Mouse (Mus musculus) liver, embryonic 14.5 days (tissue): ENCODE results near the gene Kmt2b.

Experiments
- CTCF ChIP-seq: IDR thresholded peaks from 2 replicates; pipeline ENCODE4 v1.5.1; 2016; ENCODE audit warnings: antibody characterized with exemption, low read depth, control low read depth
- EP300 ChIP-seq: IDR thresholded peaks from 2 replicates; pipeline ENCODE4 v1.6.1; 2016; ENCODE audit warnings: antibody characterized with exemption, low read depth

GRCm38 (mm10) chr7:30563906-30564280 is 24.6 kb downstream of the Kmt2b start:
- TF ChIP-seq EP300 (no peak), CTCF (no peak)
